Mouse (Mus musculus) MEL (cell line): Measurements from ENCODE around the gene Egfl8. TPM values are rescaled to one million over a fixed set of nuclear protein-coding genes. Genes with fewer than 3 reads are reported as not detected.

ENCODE experiments used
- DNase-seq: peaks from one replicate; pipeline ENCODE4 v3.0.0; 2011; ENCODE audit warnings: low read depth, low spot score
- H3K27ac ChIP-seq: 2 replicates; pipeline ENCODE4 v1.5.1; 2012; ENCODE audit warnings: low read depth, mild to moderate bottlenecking, control low read depth, low read length, moderate library complexity; ENCODE audit not compliant: control insufficient read depth
- H3K27me3 ChIP-seq, 2 experiments: fragments of 150-350 bp in 1 of 2; sonication (generic) in 1 of 2; 2 replicates each; pipeline ENCODE4 v1.6.1; 2012; ENCODE audit warnings: low read length in 2 of 2, mild to moderate bottlenecking in 2 of 2, improper control_type of control experiment in 1 of 2, moderate library complexity in 1 of 2; ENCODE audit not compliant: insufficient read depth in 2 of 2, control insufficient read depth in 1 of 2
- H3K36me3 ChIP-seq, 2 experiments: 2 replicates each; pipeline ENCODE4 v1.6.1; 2012 to 2014; ENCODE audit warnings: low read length in 2 of 2, improper control_type of control experiment in 1 of 2, inconsistent platforms in 1 of 2, mild to moderate bottlenecking in 1 of 2; ENCODE audit not compliant: insufficient read depth in 2 of 2, control insufficient read depth in 1 of 2
- H3K4me1 ChIP-seq, 2 experiments: fragments of 150-350 bp in 1 of 2; sonication (generic) in 1 of 2; 2 replicates each; pipeline ENCODE4 v1.6.1; 2012; ENCODE audit warnings: low read length in 2 of 2, improper control_type of control experiment in 1 of 2, mild to moderate bottlenecking in 1 of 2; ENCODE audit not compliant: insufficient read depth in 2 of 2, control insufficient read depth in 1 of 2
- H3K4me3 ChIP-seq, 2 experiments: fragments of 150-350 bp in 1 of 2; sonication (generic) in 1 of 2; 2 replicates each; pipeline ENCODE4 v1.5.1; 2012; ENCODE audit warnings: low read depth in 2 of 2, low read length in 2 of 2, mild to moderate bottlenecking in 2 of 2, moderate library complexity in 2 of 2, control low read depth in 1 of 2, improper control_type of control experiment in 1 of 2; ENCODE audit not compliant: control insufficient read depth in 1 of 2, insufficient read depth in 1 of 2
- H3K79me2 ChIP-seq: 2 replicates; pipeline ENCODE4 v1.6.1; 2012; ENCODE audit warnings: mild to moderate bottlenecking, low read length, moderate library complexity; ENCODE audit not compliant: control insufficient read depth, poor library complexity, insufficient read depth
- H3K9ac ChIP-seq: 2 replicates; pipeline ENCODE4 v1.6.1; 2012; ENCODE audit warnings: low read depth, mild to moderate bottlenecking, control low read depth, low read length, moderate library complexity; ENCODE audit not compliant: control insufficient read depth, poor library complexity, severe bottlenecking
- H3K9me3 ChIP-seq: fragments of 150-350 bp; sonication (generic); replicated peaks from 2 replicates; pipeline ENCODE4 v1.6.1; 2012; ENCODE audit warnings: mild to moderate bottlenecking, low read length, improper control_type of control experiment, moderate library complexity; ENCODE audit not compliant: insufficient read depth
- BHLHE40 ChIP-seq: IDR thresholded peaks from 2 replicates; pipeline ENCODE4 v1.6.1; 2012; ENCODE audit warnings: low read depth, mild to moderate bottlenecking, inconsistent platforms, low read length, improper control_type of control experiment, borderline replicate concordance
- E2F4 ChIP-seq: IDR thresholded peaks from 2 replicates; pipeline ENCODE4 v1.6.1; 2011; ENCODE audit warnings: low read depth, low read length, improper control_type of control experiment, borderline replicate concordance
- ELF1 ChIP-seq: IDR thresholded peaks from 2 replicates; pipeline ENCODE4 v1.6.1; 2014; ENCODE audit warnings: low read depth, mild to moderate bottlenecking, inconsistent platforms, low read length, improper control_type of control experiment, moderate library complexity
- EP300 ChIP-seq, 2 experiments: IDR thresholded peaks; 2 replicates each; pipeline ENCODE4 v1.6.1; 2011; ENCODE audit warnings: improper control_type of control experiment in 2 of 2, low read length in 2 of 2, low read depth in 1 of 2, mild to moderate bottlenecking in 1 of 2
- HCFC1 ChIP-seq: IDR thresholded peaks from 2 replicates; pipeline ENCODE4 v1.6.1; 2012; ENCODE audit warnings: low read depth, mild to moderate bottlenecking, inconsistent platforms, low read length, improper control_type of control experiment, moderate library complexity
- KAT2A ChIP-seq: conservative IDR thresholded peaks from 2 replicates; pipeline ENCODE4 v1.6.1; 2012; ENCODE audit warnings: low read depth, low read length, improper control_type of control experiment, inconsistent platforms
- NELFE ChIP-seq: IDR thresholded peaks from 2 replicates; pipeline ENCODE4 v1.6.1; 2011; ENCODE audit warnings: low read depth, low read length, improper control_type of control experiment
- RCOR1 ChIP-seq: IDR thresholded peaks from 2 replicates; pipeline ENCODE4 v1.6.1; 2012; ENCODE audit warnings: low read depth, mild to moderate bottlenecking, inconsistent platforms, low read length, improper control_type of control experiment
- SMC3 ChIP-seq: IDR thresholded peaks from 2 replicates; pipeline ENCODE4 v1.6.1; 2011; ENCODE audit warnings: low read depth, low read length, improper control_type of control experiment
- UBTF ChIP-seq: IDR thresholded peaks from 2 replicates; pipeline ENCODE4 v1.6.1; 2012; ENCODE audit warnings: low read depth, mild to moderate bottlenecking, inconsistent platforms, low read length, improper control_type of control experiment, moderate library complexity, borderline replicate concordance; ENCODE audit not compliant: insufficient read depth
- ZC3H11A ChIP-seq: IDR thresholded peaks from 2 replicates; pipeline ENCODE4 v1.6.1; 2012; ENCODE audit warnings: low read depth, mild to moderate bottlenecking, inconsistent platforms, low read length, improper control_type of control experiment
- polyA plus RNA-seq, 2 experiments: library from polyadenylated mRNA; stranded (reverse) in 1 of 2; unstranded in 1 of 2; fragments of >175 nt in 1 of 2; fragments of >200 nt in 1 of 2; gene quantifications; 2 replicates each; pipeline versions ENCODE4 v1.2.1 to v1.2.4; 2012; ENCODE audit warnings: low replicate concordance in 2 of 2, low read depth in 1 of 2; ENCODE audit not compliant: insufficient read length in 2 of 2, insufficient read depth in 1 of 2, missing spikeins in 1 of 2
- total RNA-seq: library from RNA; depleted of rRNA; stranded (reverse); fragments of 300-350 nt; gene quantifications from 2 replicates; pipeline ENCODE4 v1.2.3, GENCODE M21; 2012

The Egfl8 gene
- total and polyA plus RNA-seq, 3 experiments, result 0.89 to 1.6 TPM; not detected in 1

DNA sequence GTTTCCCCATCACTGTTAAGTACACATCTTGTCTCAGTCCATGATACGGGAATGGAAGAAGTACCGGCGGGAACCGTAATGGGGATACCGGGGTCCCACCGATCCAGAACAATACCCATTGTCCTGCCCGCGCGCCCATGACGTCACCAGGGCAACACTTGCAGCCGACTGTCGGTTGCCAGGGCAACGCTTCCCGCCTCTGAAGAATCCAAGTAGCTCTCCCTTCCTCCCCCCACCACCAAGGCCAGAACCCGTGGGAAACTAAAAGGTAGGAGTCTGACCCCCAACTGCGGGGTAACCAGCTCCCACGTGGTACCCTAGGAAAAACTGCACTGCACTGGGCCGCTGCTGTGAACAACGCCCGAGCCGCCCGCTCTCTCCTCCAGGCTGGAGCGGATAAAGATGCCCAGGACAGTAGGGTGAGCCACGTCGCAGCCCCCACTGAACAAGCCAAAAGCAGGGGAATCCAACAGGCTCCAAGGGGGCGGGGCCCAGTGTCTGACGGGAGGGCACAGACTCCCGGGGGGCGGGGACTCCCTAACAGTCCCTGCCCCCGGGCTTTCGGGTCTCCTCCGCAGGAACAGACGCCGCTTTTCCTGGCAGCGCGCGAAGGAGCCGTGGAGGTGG, 28.9 kb downstream of the Egfl8 start (continued):
- TF ChIP-seq ZC3H11A (no peak; the same call in 1 of the 2 replicates), NELFE (no peak), EP300 (IDR thresholded peaks at IDR 0.05; ENCODE audit: low read depth in 1 of 2, low read length in 2 of 2) (no peak), BHLHE40 (no peak), SMC3 (no peak)

DNA sequence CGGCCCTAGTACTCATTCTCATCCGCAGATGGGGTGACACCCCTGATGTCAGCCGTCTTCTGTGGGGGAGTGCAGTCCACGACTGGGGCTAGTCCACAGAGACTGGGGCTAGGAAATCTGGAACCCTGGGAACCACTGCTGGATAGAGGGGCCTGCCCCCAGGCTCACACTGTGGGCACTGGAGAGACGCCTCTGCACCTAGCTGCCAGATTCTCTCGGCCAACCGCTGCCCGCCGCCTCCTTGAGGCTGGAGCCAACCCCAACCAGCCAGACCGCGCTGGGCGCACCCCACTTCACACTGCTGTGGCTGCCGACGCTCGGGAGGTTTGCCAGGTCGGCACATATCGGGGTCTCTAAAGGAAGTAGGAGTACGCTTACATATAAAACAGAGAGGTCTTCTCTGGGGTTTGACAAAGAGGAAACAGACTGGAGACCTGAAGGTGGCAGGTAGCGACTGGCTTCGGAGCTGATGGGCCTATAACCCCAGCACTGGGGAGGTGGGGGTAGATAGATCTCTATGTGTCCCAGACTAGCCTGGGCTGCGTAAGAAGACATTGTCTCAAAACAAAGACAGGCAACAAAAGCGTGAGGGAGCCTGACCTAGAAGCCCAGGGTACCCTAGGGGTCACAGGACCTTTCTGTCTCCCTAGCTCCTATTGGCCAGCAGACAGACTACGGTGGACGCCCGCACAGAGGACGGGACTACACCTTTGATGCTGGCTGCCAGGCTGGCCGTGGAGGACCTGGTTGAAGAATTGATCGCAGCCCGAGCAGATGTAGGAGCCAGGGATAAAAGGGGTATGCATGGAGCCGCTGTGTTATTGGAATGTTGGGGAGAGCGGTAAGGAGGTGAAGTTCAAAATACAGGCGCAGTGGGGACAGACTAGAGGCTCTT, 29.6 kb downstream of the Egfl8 start:
- Histone ChIP-seq H3K4me3 (peak overlapping the region; percentile 92 to 99), H3K9ac (peak overlapping the region; percentile 92), H3K27ac (no peak overlapping the region), H3K36me3 (peaks cover 0 to 24% of the 10 kb centered on the region in 2 experiments; a peak in 2 of 4 replicates), H3K4me1 (peaks cover 8 to 30% of the 10 kb centered on the region in 2 experiments), H3K27me3 (no peaks in the 10 kb centered on the region), H3K9me3 (no peaks in the 10 kb centered on the region), H3K79me2 (peaks cover 9% of the 10 kb centered on the region; the same call in 1 of the 2 replicates)
- no peak for DNase-seq
- TF ChIP-seq RCOR1, result no peak

DNA sequence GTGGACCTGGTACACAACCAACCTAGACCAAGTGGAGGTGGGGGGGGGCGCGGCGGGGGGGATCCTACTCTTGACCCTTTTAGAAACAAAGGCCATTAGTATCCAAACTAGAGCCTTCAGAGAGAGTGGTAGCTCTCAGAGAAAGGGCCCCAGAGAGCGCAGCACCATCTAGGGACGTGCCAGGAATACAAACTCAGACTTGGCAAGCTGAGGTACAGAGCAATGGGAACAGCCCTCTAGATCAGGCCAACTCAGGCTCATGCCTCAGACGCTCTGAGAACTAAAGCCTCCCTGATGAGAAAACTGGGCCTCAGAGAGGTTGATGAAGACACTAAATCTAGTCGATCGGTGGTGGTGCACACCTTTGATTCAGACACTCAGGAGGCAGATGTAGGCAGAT, 30.6 kb downstream of the Egfl8 start:
- no peak overlapping the region for H3K27ac ChIP-seq
- H3K9me3 ChIP-seq, result no peaks in the 10 kb centered on the region
- H3K4me3 ChIP-seq, result no peak overlapping the region
- DNase-seq, result no peak
- H3K9ac ChIP-seq, result no peak overlapping the region
- no peaks in the 10 kb centered on the region for H3K27me3 ChIP-seq
- H3K4me1 ChIP-seq, result peaks cover 7 to 21% of the 10 kb centered on the region in 2 experiments
- TF ChIP-seq ELF1 (no peak), KAT2A (no peak), HCFC1 (no peak), E2F4 (no peak), UBTF (no peak)
- H3K36me3 ChIP-seq, result peaks cover 0 to 18% of the 10 kb centered on the region in 2 experiments; a peak in 2 of 4 replicates
- peaks cover 9% of the 10 kb centered on the region; the same call in 1 of the 2 replicates for H3K79me2 ChIP-seq
